Mouse (Mus musculus) limb, embryonic 12.5 days (tissue): Measurements from ENCODE around the gene Zbtb34. TPM values are rescaled to one million over a fixed set of nuclear protein-coding genes. Genes with fewer than 3 reads are reported as not detected.

Experiments
- ATAC-seq: fragments of 200-750 bp; cut with Nextera tagmentation; 2 replicates; pipeline ENCODE4 v1.8.0; 2017; ENCODE audit warnings: low read depth, moderate TSS enrichment; ENCODE audit not compliant: insufficient number of reproducible peaks, insufficient read depth, low FRiP score, low TSS enrichment
- H3K27ac ChIP-seq: fragments of 300-500 bp; sonication (generic); 2 replicates; pipeline ENCODE4 v1.5.1; 2016; ENCODE audit warnings: mild to moderate bottlenecking, moderate library complexity
- H3K27me3 ChIP-seq: fragments of 300-500 bp; sonication (generic); 2 replicates; pipeline ENCODE4 v1.6.1; 2016; ENCODE audit warnings: mild to moderate bottlenecking, moderate library complexity
- H3K36me3 ChIP-seq: fragments of 300-500 bp; sonication (generic); 2 replicates; pipeline ENCODE4 v1.6.1; 2016; ENCODE audit warnings: mild to moderate bottlenecking, moderate library complexity
- H3K4me1 ChIP-seq: fragments of 300-500 bp; sonication (generic); replicated peaks from 2 replicates; pipeline ENCODE4 v1.6.1; 2016
- H3K4me2 ChIP-seq: fragments of 300-500 bp; sonication (generic); 2 replicates; pipeline ENCODE4 v1.6.1; 2016; ENCODE audit warnings: mild to moderate bottlenecking, moderate library complexity
- H3K4me3 ChIP-seq: fragments of 300-500 bp; sonication (generic); replicated peaks from 2 replicates; pipeline ENCODE4 v1.5.1; 2016; ENCODE audit warnings: mild to moderate bottlenecking
- H3K9ac ChIP-seq: fragments of 300-500 bp; sonication (generic); replicated peaks from 2 replicates; pipeline ENCODE4 v1.6.1; 2016; ENCODE audit warnings: mild to moderate bottlenecking, moderate library complexity
- H3K9me3 ChIP-seq: fragments of 300-500 bp; sonication (generic); 2 replicates; pipeline ENCODE4 v1.6.1; 2016; ENCODE audit warnings: mild to moderate bottlenecking, moderate library complexity
- WGBS: fragments of 180-500 bp; shearing (Covaris S2); methylation state at CpG from one replicate; pipeline ENCODE4 v1.1.7; 2016; 5-methylcytosine and 5-hydroxymethylcytosine counted together
- polyA plus RNA-seq: library from polyadenylated mRNA; unstranded; fragments of >200 nt; fragmentation: Nextera tagmentation; extraction: Ambion mirVana; gene quantifications from 2 replicates; pipeline ENCODE4 v1.2.1, GENCODE M21; 2016

Zbtb34 gene
- polyA plus RNA-seq, 1 experiment from 2014 or later: 8.7 TPM

- H3K9me3 ChIP-seq: no peaks in the 10 kb centered on the region
- H3K4me3 ChIP-seq: no peak overlapping the region
- ATAC-seq: no peak
- H3K4me2 ChIP-seq: no peak overlapping the region
- no peak overlapping the region for H3K27ac ChIP-seq
- H3K27me3 ChIP-seq: no peaks in the 10 kb centered on the region
- H3K4me1 ChIP-seq: 0 out of 2 replicates have a peak, but pooled peaks cover 5% of the 10 kb centered on the region
- no peak overlapping the region for H3K9ac ChIP-seq
- peaks cover 81% of the 10 kb centered on the region for H3K36me3 ChIP-seq
- 80% methylated on average over 3 of the region's 3 CpGs for WGBS
Observed at GRCm38 (mm10) chr2:33456696-33457095, 25.6 kb upstream of the Zbtb34 start.

GRCm38 (mm10) chr2:33456242-33456641, 25.1 kb upstream of the Zbtb34 start:
- H3K4me3 ChIP-seq: no peak overlapping the region
- no peak overlapping the region for H3K9ac ChIP-seq
- no peak for ATAC-seq
- H3K27me3 ChIP-seq: no peaks in the 10 kb centered on the region
- H3K4me2 ChIP-seq: no peak overlapping the region
- WGBS: 91% methylated on average over 5 of the region's 5 CpGs
- no peaks in the 10 kb centered on the region for H3K9me3 ChIP-seq
- H3K27ac ChIP-seq: no peak overlapping the region
- 0 out of 2 replicates have a peak, but pooled peaks cover 4% of the 10 kb centered on the region for H3K4me1 ChIP-seq
- peaks cover 81% of the 10 kb centered on the region for H3K36me3 ChIP-seq

GRCm38 (mm10) chr2:33455350-33455749, 24.2 kb upstream of the Zbtb34 start:
- Histone ChIP-seq H3K9me3 (no peaks in the 10 kb centered on the region), H3K4me3 (no peak overlapping the region), H3K4me1 (no peaks in the 10 kb centered on the region), H3K36me3 (peaks cover 80% of the 10 kb centered on the region), H3K27me3 (no peaks in the 10 kb centered on the region), H3K27ac (no peak overlapping the region), H3K4me2 (no peak overlapping the region), H3K9ac (no peak overlapping the region)
- WGBS: 90% methylated on average over 3 of the region's 3 CpGs
- no peak for ATAC-seq

- Histone ChIP-seq H3K4me2 (no peak overlapping the region), H3K4me3 (no peak overlapping the region), H3K9me3 (no peaks in the 10 kb centered on the region), H3K36me3 (peaks cover 77% of the 10 kb centered on the region), H3K27ac (no peak overlapping the region), H3K27me3 (no peaks in the 10 kb centered on the region), H3K4me1 (no peaks in the 10 kb centered on the region), H3K9ac (no peak overlapping the region)
- WGBS: 89% methylated on average over 8 of the region's 8 CpGs
- ATAC-seq: no peak
Observed at GRCm38 (mm10) chr2:33454816-33455215, 23.7 kb upstream of the Zbtb34 start.

GRCm38 (mm10) chr2:33453476-33453875, 22.4 kb upstream of the Zbtb34 start:
- Histone ChIP-seq H3K9ac (no peak overlapping the region), H3K4me3 (no peak overlapping the region), H3K36me3 (peaks cover 77% of the 10 kb centered on the region), H3K27ac (no peak overlapping the region), H3K4me1 (peaks cover 8% of the 10 kb centered on the region), H3K4me2 (no peak overlapping the region), H3K9me3 (no peaks in the 10 kb centered on the region), H3K27me3 (no peaks in the 10 kb centered on the region)
- WGBS: 93% methylated on average over 3 of the region's 3 CpGs
- ATAC-seq: no peak

GRCm38 (mm10) chr2:33452721-33453120, 21.6 kb upstream of the Zbtb34 start:
- WGBS: 86% methylated on average over 5 of the region's 5 CpGs

GRCm38 (mm10) chr2:33452140-33452539, 21.0 kb upstream of the Zbtb34 start:
- no peak overlapping the region for H3K4me3 ChIP-seq
- H3K36me3 ChIP-seq: peaks cover 77% of the 10 kb centered on the region
- H3K4me2 ChIP-seq: no peak overlapping the region
- ATAC-seq: no peak
- no peaks in the 10 kb centered on the region for H3K9me3 ChIP-seq
- WGBS: 46% methylated on average over 4 of the region's 4 CpGs
- H3K27me3 ChIP-seq: no peaks in the 10 kb centered on the region
- H3K4me1 ChIP-seq: peaks cover 11% of the 10 kb centered on the region
- H3K27ac ChIP-seq: no peak overlapping the region
- no peak overlapping the region for H3K9ac ChIP-seq

More at GRCm38 (mm10) chr2:33452721-33453120, 21.6 kb upstream of the Zbtb34 start:
- Histone ChIP-seq H3K9ac (no peak overlapping the region), H3K27me3 (no peaks in the 10 kb centered on the region), H3K36me3 (peaks cover 78% of the 10 kb centered on the region), H3K4me1 (peaks cover 11% of the 10 kb centered on the region), H3K4me2 (no peak overlapping the region), H3K9me3 (no peaks in the 10 kb centered on the region), H3K4me3 (no peak overlapping the region), H3K27ac (no peak overlapping the region)
- no peak for ATAC-seq

- Histone ChIP-seq H3K4me1 (peaks cover 11% of the 10 kb centered on the region), H3K4me2 (no peak overlapping the region), H3K9ac (no peak overlapping the region), H3K27me3 (no peaks in the 10 kb centered on the region), H3K9me3 (no peaks in the 10 kb centered on the region), H3K36me3 (peaks cover 74% of the 10 kb centered on the region), H3K4me3 (no peak overlapping the region), H3K27ac (no peak overlapping the region)
- 86% methylated on average over 11 of the region's 11 CpGs for WGBS
- ATAC-seq: no peak
Observed at GRCm38 (mm10) chr2:33451038-33451978, 20.2 kb upstream of the Zbtb34 start.

GRCm38 (mm10) chr2:33449119-33449873, 18.2 kb upstream of the Zbtb34 start:
- ATAC-seq: no peak
- H3K4me2 ChIP-seq: no peak overlapping the region
- no peaks in the 10 kb centered on the region for H3K9me3 ChIP-seq
- H3K9ac ChIP-seq: no peak overlapping the region
- H3K4me3 ChIP-seq: no peak overlapping the region
- WGBS: 89% methylated on average over 22 of the region's 22 CpGs
- no peak overlapping the region for H3K27ac ChIP-seq
- peaks cover 11% of the 10 kb centered on the region for H3K4me1 ChIP-seq
- H3K36me3 ChIP-seq: peaks cover 54% of the 10 kb centered on the region
- no peaks in the 10 kb centered on the region for H3K27me3 ChIP-seq

- Histone ChIP-seq H3K27ac (no peak overlapping the region), H3K4me1 (peaks cover 11% of the 10 kb centered on the region), H3K9ac (no peak overlapping the region), H3K27me3 (no peaks in the 10 kb centered on the region), H3K36me3 (peaks cover 30% of the 10 kb centered on the region), H3K4me3 (no peak overlapping the region), H3K4me2 (no peak overlapping the region), H3K9me3 (no peaks in the 10 kb centered on the region)
- ATAC-seq: no peak
- WGBS: 65% methylated on average over 1 of the region's 1 CpGs
Observed at GRCm38 (mm10) chr2:33446796-33447195, 15.7 kb upstream of the Zbtb34 start.

- no peaks in the 10 kb centered on the region for H3K9me3 ChIP-seq
- WGBS: 92% methylated on average over 5 of the region's 5 CpGs
Observed at GRCm38 (mm10) chr2:33445741-33446140, 14.6 kb upstream of the Zbtb34 start.

More at GRCm38 (mm10) chr2:33445741-33446140, 14.6 kb upstream of the Zbtb34 start:
- Histone ChIP-seq H3K27me3 (no peaks in the 10 kb centered on the region), H3K4me2 (no peak overlapping the region), H3K36me3 (peaks cover 20% of the 10 kb centered on the region), H3K27ac (no peak overlapping the region), H3K4me1 (peaks cover 14% of the 10 kb centered on the region), H3K9ac (no peak overlapping the region), H3K4me3 (no peak overlapping the region)
- no peak for ATAC-seq
